Mouse (Mus musculus): ENCODE data around the gene Gm12794.
"Not testable (repeated sequence)": the region's sequence is repeated elsewhere in the genome, so short reads cannot be mapped to it uniquely, and the experiment has no call there.

Gm12794 gene

GRCm38 (mm10) chr4:101940107-101940506, at the start of gene Gm12794:
Gene Gm12794, plus strand, starts transcription at chr4:101940407.
- not testable (repeated sequence) for DNase-seq

- DNase-seq, result no peak
Observed at GRCm38 (mm10) chr4:101893656-101894420, 46.4 kb upstream of the Gm12794 start, which contains the start of gene C130073F10Rik. Gene C130073F10Rik, minus strand, starts transcription at chr4:101893789.

DNA sequence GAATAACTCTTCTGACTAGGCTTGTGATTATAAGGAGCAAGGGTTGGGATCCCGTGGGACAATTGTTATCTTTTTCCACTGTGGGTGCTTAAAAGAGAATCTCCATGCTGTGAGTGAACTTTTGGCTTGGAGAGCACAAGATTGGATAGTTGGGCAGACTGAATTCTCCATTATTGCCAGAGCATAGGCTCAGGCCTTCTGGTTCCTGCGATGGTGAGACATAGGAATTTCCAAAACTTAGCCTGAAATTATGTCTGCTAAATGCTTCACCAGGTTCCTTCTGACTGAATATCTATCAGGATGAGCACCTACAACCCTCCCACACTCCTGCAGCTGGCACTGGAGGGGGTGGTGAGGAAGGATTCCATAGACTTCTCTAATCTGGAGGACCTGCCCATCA, 31.4 kb upstream of the Gm12794 start, which contains the start of gene Gm12800:
Gene Gm12800, plus strand, starts transcription at position 301 of the 400 bp plus-strand sequence.
- not testable (repeated sequence) for DNase-seq

- not testable (repeated sequence) for DNase-seq
Observed at GRCm38 (mm10) chr4:101980949-101981348, 40.7 kb downstream of the Gm12794 start, which contains the start of gene Gm12790. Gene Gm12790, minus strand, starts transcription at chr4:101981049.

DNA sequence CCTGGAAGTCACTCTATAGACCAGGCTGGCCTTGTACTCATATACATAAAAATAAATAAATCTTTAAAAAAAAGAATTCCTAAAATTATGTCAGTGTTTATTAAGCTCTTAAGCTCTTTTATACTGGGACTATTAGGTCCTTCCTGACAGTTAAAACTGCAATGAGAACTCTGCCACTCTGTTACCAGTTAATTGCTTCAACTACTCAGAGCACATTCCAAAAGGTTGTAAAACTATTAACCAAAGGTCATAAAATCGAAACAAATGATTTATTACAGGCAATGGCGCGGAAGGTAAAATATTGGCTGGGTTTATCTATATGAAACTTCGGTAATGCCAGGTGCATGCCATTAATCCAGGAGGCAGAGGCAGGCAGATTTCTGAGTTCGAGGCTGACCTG, 45.5 kb downstream of the Gm12794 start:
- no peak for DNase-seq

- not testable (repeated sequence) for DNase-seq
Observed at GRCm38 (mm10) chr4:101986326-101986725, 46.1 kb downstream of the Gm12794 start, which contains the start of gene Gm12789. Gene Gm12789, plus strand, starts transcription at chr4:101986626.
